Mouse (Mus musculus) embryo, embryonic 11 days (tissue): ENCODE data around the gene Smagp.

ENCODE experiments used
- DNase-seq: peaks from one replicate; pipeline ENCODE4 v3.0.0-alpha.2; 2015

Gene Smagp

GRCm38 (mm10) chr15:100636700-100637501 is at the start of gene Smagp:
Gene Smagp (minus strand): TSS chr15:100636940.
- DNase-seq = peak; percentile 56

GRCm38 (mm10) chr15:100686434-100686833 is 49.7 kb upstream of the Smagp start:
- DNase-seq = no peak

- no peak for DNase-seq
Measured at GRCm38 (mm10) chr15:100685849-100686248, 49.1 kb upstream of the Smagp start.

GRCm38 (mm10) chr15:100685255-100685654 is 48.5 kb upstream of the Smagp start:
- DNase-seq = no peak

GRCm38 (mm10) chr15:100684450-100684849 is 47.7 kb upstream of the Smagp start:
- no peak for DNase-seq

- DNase-seq = peak; percentile 88
Measured at GRCm38 (mm10) chr15:100683041-100683440, 46.3 kb upstream of the Smagp start.

GRCm38 (mm10) chr15:100681770-100682169 is 45.0 kb upstream of the Smagp start:
- peak; percentile 39 for DNase-seq

GRCm38 (mm10) chr15:100680381-100680780 is 43.6 kb upstream of the Smagp start:
- DNase-seq = no peak

- DNase-seq = no peak
Measured at GRCm38 (mm10) chr15:100679005-100679404, 42.3 kb upstream of the Smagp start.

- no peak for DNase-seq
Measured at GRCm38 (mm10) chr15:100678581-100678980, 41.8 kb upstream of the Smagp start.

- no peak for DNase-seq
Measured at GRCm38 (mm10) chr15:100677675-100678074, 40.9 kb upstream of the Smagp start.

GRCm38 (mm10) chr15:100676521-100676920 is 39.8 kb upstream of the Smagp start:
- DNase-seq = no peak

GRCm38 (mm10) chr15:100675486-100675885 is 38.7 kb upstream of the Smagp start:
- no peak for DNase-seq

- no peak for DNase-seq
Measured at GRCm38 (mm10) chr15:100674566-100674965, 37.8 kb upstream of the Smagp start.

GRCm38 (mm10) chr15:100673585-100674391 is 37.0 kb upstream of the Smagp start:
- peak; percentile 43 for DNase-seq

GRCm38 (mm10) chr15:100670833-100671232 is 34.1 kb upstream of the Smagp start:
- no peak for DNase-seq

- DNase-seq = no peak
Measured at GRCm38 (mm10) chr15:100670004-100670403, 33.3 kb upstream of the Smagp start.

- DNase-seq = no peak
Measured at GRCm38 (mm10) chr15:100669337-100669736, 32.6 kb upstream of the Smagp start, which contains the start of gene Bin2. Gene Bin2 (minus strand): TSS chr15:100669553.

GRCm38 (mm10) chr15:100667871-100668545 is 31.3 kb upstream of the Smagp start:
- no peak for DNase-seq

- DNase-seq = no peak
Measured at GRCm38 (mm10) chr15:100667420-100667819, 30.7 kb upstream of the Smagp start.

GRCm38 (mm10) chr15:100666851-100667250 is 30.1 kb upstream of the Smagp start:
- DNase-seq = no peak

- DNase-seq = peak; percentile 43
Measured at GRCm38 (mm10) chr15:100666219-100666696, 29.5 kb upstream of the Smagp start.
